Mouse (Mus musculus): ENCODE data around the gene Cfap99. TPM values are rescaled to one million over a fixed set of nuclear protein-coding genes. Genes with fewer than 3 reads are reported as not detected.
A peak's percentile ranks its signal among the peaks of the same experiment; 100 is the strongest.

Cfap99 gene
- not detected in 2 replicates for polyA plus RNA-seq (2012; ENCODE audit: insufficient read depth, insufficient read length, missing spikeins)

DNA sequence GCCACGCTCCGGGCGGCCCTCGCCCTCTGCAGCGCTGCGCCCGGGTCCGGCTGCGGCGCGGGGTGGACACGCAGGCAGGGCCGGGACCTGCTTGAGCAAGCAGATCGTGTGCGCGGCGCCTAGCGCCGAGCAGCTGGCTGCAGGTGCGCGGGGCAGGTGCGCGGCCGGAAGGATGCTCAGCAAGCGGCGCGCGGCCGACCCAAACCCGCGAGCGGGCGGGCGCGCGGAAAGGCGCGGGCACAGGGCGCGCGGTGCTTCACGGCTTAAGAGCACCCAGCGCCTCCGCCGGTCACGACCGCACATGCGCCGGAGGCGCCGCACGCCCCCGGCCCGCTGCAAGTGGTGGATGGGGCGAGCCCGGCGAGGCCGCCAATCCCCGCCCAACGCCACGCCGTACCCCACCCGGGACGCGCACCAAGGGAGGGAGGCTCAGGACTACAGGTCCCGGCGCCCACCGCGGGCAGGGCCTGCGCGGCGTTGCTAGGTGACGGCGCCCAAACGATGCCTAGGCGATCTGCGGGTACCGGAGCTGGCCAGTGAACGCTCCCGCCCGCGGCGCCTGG, at the start of gene Cfap99, which contains the start of gene Zfyve28:
Gene Cfap99 (plus strand): TSS at position 447 of the 563 bp plus-strand sequence.
Gene Zfyve28 (minus strand): TSS at position 296 of the 563 bp plus-strand sequence.
- H3K4me3 ChIP-seq (ENCODE audit: insufficient read depth, low read length): peak within 1 kb of the TSS; percentile 39
- no peak for TF ChIP-seq CTCF (IDR thresholded peaks at IDR 0.05; ENCODE audit: low read depth, low read length)
- no peak for TF ChIP-seq POLR2A (IDR thresholded peaks at IDR 0.05; ENCODE audit: borderline replicate concordance, low read depth, low read length)
- H3K27ac ChIP-seq (ENCODE audit: insufficient read depth, low read depth, low read length): no peak within 1 kb of the TSS
- H3K4me1 ChIP-seq (ENCODE audit: control insufficient read depth, insufficient read depth, low read length): peaks cover 8% of the 10 kb centered on the region

DNA sequence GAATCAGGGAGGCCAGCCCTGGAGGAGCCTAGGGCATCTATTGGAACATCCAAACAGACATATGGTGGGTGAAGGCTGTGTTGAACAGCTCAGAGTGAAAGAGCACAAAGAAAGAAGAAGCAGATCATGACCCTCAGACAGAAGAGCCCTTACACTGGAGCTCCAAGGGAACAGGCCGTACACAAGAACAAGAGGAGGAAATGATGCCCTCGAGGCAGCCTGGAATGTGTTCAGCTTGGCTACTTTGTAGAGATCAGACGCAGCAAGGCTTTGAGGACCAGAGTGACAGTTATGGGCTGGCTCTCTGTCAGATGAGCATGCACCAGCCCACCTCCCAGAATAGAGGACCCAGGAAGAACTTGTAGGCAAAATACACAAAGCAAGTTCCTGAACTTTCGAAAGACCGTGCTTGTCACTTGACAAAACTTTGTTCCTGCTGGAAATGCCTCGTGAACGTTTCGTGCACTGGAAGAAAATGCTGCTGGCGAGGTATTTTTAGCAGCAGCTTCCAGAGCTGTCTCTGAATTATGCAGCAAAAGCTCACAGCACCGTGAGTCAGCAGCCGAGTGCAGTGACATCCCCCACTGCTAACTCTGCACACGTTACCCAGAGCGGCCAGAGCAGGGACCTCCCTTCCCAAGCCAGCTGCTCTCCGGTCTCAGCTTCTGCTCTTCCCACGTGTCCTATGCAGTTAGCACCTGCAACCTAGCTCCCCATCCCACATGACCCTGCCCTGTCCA, 46.0 kb upstream of the Cfap99 start:
- peaks cover 61% of the 10 kb centered on the region for H3K4me1 ChIP-seq (ENCODE audit: control insufficient read depth, insufficient read depth, low read length)
- H3K4me3 ChIP-seq (ENCODE audit: insufficient read depth, low read length): peak overlapping the region; percentile 27
- peak overlapping the region; percentile 99 for H3K27ac ChIP-seq (ENCODE audit: insufficient read depth, low read depth, low read length)
- TF ChIP-seq POLR2A (IDR thresholded peaks at IDR 0.05; ENCODE audit: borderline replicate concordance, low read depth, low read length) (no peak), CTCF (IDR thresholded peaks at IDR 0.05; ENCODE audit: low read depth, low read length) (no peak)

GRCm38 (mm10) chr5:34243062-34243461, 45.3 kb upstream of the Cfap99 start:
- peak overlapping the region; percentile 27 for H3K4me3 ChIP-seq (ENCODE audit: insufficient read depth, low read length)
- no peak for TF ChIP-seq POLR2A (IDR thresholded peaks at IDR 0.05; ENCODE audit: borderline replicate concordance, low read depth, low read length)
- TF ChIP-seq CTCF (IDR thresholded peaks at IDR 0.05; ENCODE audit: low read depth, low read length): no peak
- peak overlapping the region; percentile 99 for H3K27ac ChIP-seq (ENCODE audit: insufficient read depth, low read depth, low read length)
- H3K4me1 ChIP-seq (ENCODE audit: control insufficient read depth, insufficient read depth, low read length): peaks cover 54% of the 10 kb centered on the region

- no peak for TF ChIP-seq POLR2A (IDR thresholded peaks at IDR 0.05; ENCODE audit: borderline replicate concordance, low read depth, low read length)
- TF ChIP-seq CTCF (IDR thresholded peaks at IDR 0.05; ENCODE audit: low read depth, low read length): no peak
- Histone ChIP-seq H3K4me1 (ENCODE audit: control insufficient read depth, insufficient read depth, low read length) (peaks cover 26% of the 10 kb centered on the region), H3K27ac (ENCODE audit: insufficient read depth, low read depth, low read length) (no peak overlapping the region), H3K4me3 (ENCODE audit: insufficient read depth, low read length) (no peak overlapping the region)
These were observed 42.0 kb upstream of the Cfap99 start for GRCm38 (mm10) chr5:34246443-34246842.

DNA sequence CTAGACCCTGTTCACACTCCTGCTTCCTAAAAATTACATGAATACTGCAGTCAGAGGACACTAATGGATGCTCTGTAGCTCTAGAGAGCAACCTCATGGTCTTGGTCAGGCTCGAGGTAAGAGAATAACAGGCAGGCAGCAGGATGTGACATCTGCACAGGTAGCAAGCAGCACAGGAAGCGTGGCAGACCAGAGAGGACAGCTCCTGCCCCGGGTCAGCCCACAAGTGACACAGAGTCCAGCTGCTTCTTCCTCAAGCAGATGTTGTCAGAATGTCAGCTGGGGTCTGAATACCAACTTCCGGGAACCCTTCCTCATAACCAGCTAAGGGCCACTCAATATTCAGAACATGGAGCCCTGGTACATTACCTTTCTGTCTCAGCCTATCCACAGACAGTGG, 39.3 kb upstream of the Cfap99 start:
- no peak overlapping the region for H3K4me3 ChIP-seq (ENCODE audit: insufficient read depth, low read length)
- peaks cover 15% of the 10 kb centered on the region for H3K4me1 ChIP-seq (ENCODE audit: control insufficient read depth, insufficient read depth, low read length)
- no peak for TF ChIP-seq POLR2A (IDR thresholded peaks at IDR 0.05; ENCODE audit: borderline replicate concordance, low read depth, low read length)
- no peak for TF ChIP-seq CTCF (IDR thresholded peaks at IDR 0.05; ENCODE audit: low read depth, low read length)
- no peak overlapping the region for H3K27ac ChIP-seq (ENCODE audit: insufficient read depth, low read depth, low read length)

DNA sequence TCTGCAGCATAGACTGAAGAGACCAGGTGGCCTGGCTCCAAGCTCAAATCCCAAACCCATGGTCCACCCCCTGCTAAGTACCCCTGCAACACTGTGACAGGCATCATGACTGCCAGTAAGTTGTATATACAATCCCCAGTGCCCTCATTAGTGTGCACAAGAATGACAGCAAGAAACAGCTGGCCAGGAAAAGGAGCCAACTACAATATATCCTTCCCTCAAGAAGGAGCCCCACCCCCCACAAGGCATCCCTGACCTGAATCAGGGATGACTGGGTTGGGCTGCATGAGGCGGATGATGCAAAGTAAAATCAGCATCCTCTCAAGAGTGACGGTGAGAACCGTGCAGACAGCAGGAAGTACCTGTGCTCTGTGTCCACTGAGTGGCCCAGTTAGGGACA, 38.3 kb upstream of the Cfap99 start:
- Histone ChIP-seq H3K27ac (ENCODE audit: insufficient read depth, low read depth, low read length) (no peak overlapping the region), H3K4me3 (ENCODE audit: insufficient read depth, low read length) (no peak overlapping the region), H3K4me1 (ENCODE audit: control insufficient read depth, insufficient read depth, low read length) (peaks cover 21% of the 10 kb centered on the region)
- TF ChIP-seq CTCF (IDR thresholded peaks at IDR 0.05; ENCODE audit: low read depth, low read length) (no peak), POLR2A (IDR thresholded peaks at IDR 0.05; ENCODE audit: borderline replicate concordance, low read depth, low read length) (no peak)

DNA sequence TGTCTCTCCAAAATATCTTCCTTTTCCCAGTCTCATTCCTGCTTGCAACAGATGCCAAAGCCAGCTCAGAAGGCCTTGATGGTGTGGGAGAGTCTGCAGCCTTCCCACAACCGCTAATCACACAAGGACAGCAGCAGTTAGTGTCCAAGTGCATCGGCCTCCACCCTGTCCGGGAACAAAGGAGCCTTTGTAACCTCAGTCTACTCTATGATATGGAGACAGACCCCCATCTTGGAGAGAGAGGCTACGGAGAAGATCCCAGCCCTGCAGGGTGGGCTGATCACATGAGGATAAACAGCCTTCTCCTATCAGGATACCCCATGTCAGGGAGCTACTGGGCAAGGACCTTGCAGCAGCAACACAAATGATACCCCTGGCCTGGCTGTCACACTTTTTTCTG, 36.6 kb upstream of the Cfap99 start:
- no peak overlapping the region for H3K27ac ChIP-seq (ENCODE audit: insufficient read depth, low read depth, low read length)
- no peak for TF ChIP-seq CTCF (IDR thresholded peaks at IDR 0.05; ENCODE audit: low read depth, low read length)
- TF ChIP-seq POLR2A (IDR thresholded peaks at IDR 0.05; ENCODE audit: borderline replicate concordance, low read depth, low read length): no peak
- H3K4me3 ChIP-seq (ENCODE audit: insufficient read depth, low read length): no peak overlapping the region
- peaks cover 21% of the 10 kb centered on the region for H3K4me1 ChIP-seq (ENCODE audit: control insufficient read depth, insufficient read depth, low read length)

DNA sequence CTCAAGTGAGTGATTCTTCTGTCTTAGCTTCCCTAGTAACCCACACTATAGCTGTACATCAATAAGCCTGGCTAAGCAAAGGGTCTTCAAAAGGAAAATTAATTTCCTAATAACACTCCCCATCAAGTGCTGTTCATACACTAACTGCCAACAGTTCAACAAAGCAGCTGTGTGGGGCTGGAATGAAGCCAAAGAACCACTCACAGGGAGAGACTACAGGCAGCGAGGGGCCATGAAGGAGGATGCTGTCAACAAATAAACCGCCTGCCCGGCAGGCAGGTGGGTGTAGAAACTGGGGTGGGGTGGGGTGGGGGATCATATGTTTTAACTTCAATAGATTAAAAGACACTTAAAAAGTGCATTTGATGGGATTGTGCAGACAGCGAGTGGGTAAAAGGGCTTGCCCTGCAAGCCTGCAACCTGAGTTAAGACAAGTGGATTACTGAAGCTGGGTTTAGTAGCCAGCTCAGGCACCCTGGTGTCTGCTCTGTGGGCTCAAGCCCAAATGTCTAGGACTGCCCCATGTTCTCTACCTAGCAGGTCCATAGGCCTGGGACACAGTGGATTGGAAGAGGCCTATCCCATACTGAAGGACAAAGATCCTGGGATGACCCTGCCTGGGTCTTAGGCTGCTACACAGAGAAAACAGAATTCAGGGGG, 36.0 kb upstream of the Cfap99 start:
- no peak overlapping the region for H3K4me3 ChIP-seq (ENCODE audit: insufficient read depth, low read length)
- H3K4me1 ChIP-seq (ENCODE audit: control insufficient read depth, insufficient read depth, low read length): peaks cover 21% of the 10 kb centered on the region
- H3K27ac ChIP-seq (ENCODE audit: insufficient read depth, low read depth, low read length): no peak overlapping the region
- TF ChIP-seq POLR2A (IDR thresholded peaks at IDR 0.05; ENCODE audit: borderline replicate concordance, low read depth, low read length) (no peak), CTCF (IDR thresholded peaks at IDR 0.05; ENCODE audit: low read depth, low read length) (no peak)

- no peak for TF ChIP-seq CTCF (IDR thresholded peaks at IDR 0.05; ENCODE audit: low read depth, low read length)
- no peak for TF ChIP-seq POLR2A (IDR thresholded peaks at IDR 0.05; ENCODE audit: borderline replicate concordance, low read depth, low read length)
- Histone ChIP-seq H3K4me1 (ENCODE audit: control insufficient read depth, insufficient read depth, low read length) (peaks cover 21% of the 10 kb centered on the region), H3K4me3 (ENCODE audit: insufficient read depth, low read length) (no peak overlapping the region), H3K27ac (ENCODE audit: insufficient read depth, low read depth, low read length) (no peak overlapping the region)
These were observed 35.4 kb upstream of the Cfap99 start for GRCm38 (mm10) chr5:34252967-34253519.
